Mouse (Mus musculus) lung, postnatal 0 days (tissue): ENCODE measurements around the gene Fmnl3. TPM values are rescaled to one million over a fixed set of nuclear protein-coding genes. Genes with fewer than 3 reads are reported as not detected.

Experiments used
- ATAC-seq: fragments of 200-750 bp; cut with Nextera tagmentation; 2 replicates; pipeline ENCODE4 v1.8.0; 2017; ENCODE audit warnings: moderate library complexity
- DNase-seq: peaks from one replicate; pipeline ENCODE4 v3.0.0-alpha.2; 2016; ENCODE audit warnings: low spot score
- H3K27ac ChIP-seq: fragments of 300-500 bp; sonication (generic); 2 replicates; pipeline ENCODE4 v1.5.1; 2014; ENCODE audit warnings: antibody characterized with exemption, mild to moderate bottlenecking, low read length, mixed read lengths
- H3K27me3 ChIP-seq: fragments of 300-500 bp; sonication (generic); replicated peaks from 2 replicates; pipeline ENCODE4 v1.6.1; 2014; ENCODE audit warnings: low read length, mixed read lengths; ENCODE audit not compliant: insufficient read depth
- H3K36me3 ChIP-seq: fragments of 300-500 bp; sonication (generic); 2 replicates; pipeline ENCODE4 v1.6.1; 2014; ENCODE audit warnings: low read length, mixed read lengths; ENCODE audit not compliant: insufficient read depth
- H3K4me1 ChIP-seq: fragments of 300-500 bp; sonication (generic); 2 replicates; pipeline ENCODE4 v1.6.1; 2014; ENCODE audit warnings: antibody characterized with exemption, low read depth, low read length, mixed read lengths; ENCODE audit not compliant: insufficient read depth
- H3K4me2 ChIP-seq: fragments of 300-500 bp; sonication (generic); replicated peaks from 2 replicates; pipeline ENCODE4 v1.6.1; 2014; ENCODE audit warnings: low read depth, mild to moderate bottlenecking, low read length, moderate library complexity, mixed read lengths
- H3K4me3 ChIP-seq: fragments of 300-500 bp; sonication (generic); 2 replicates; pipeline ENCODE4 v1.5.1; 2014; ENCODE audit warnings: low read depth, low read length
- H3K9ac ChIP-seq: fragments of 300-500 bp; sonication (generic); replicated peaks from 2 replicates; pipeline ENCODE4 v1.6.1; 2014; ENCODE audit warnings: low read depth, mild to moderate bottlenecking
- H3K9me3 ChIP-seq: fragments of 300-500 bp; sonication (generic); 2 replicates; pipeline ENCODE4 v1.6.1; 2016; ENCODE audit warnings: low read length, mixed read lengths
- CTCF ChIP-seq: IDR thresholded peaks from 2 replicates; pipeline ENCODE4 v1.5.1; 2016; ENCODE audit warnings: antibody characterized with exemption, mild to moderate bottlenecking
- EP300 ChIP-seq: IDR thresholded peaks from 2 replicates; pipeline ENCODE4 v1.6.1; 2016; ENCODE audit warnings: antibody characterized with exemption, mild to moderate bottlenecking, control low read depth
- WGBS: fragments of 180-500 bp; shearing (Covaris S2); extraction: QIAGEN DNeasy Blood & Tissue Kit; methylation state at CpG from one replicate; pipeline ENCODE4 v1.1.7; 2014; 5-methylcytosine and 5-hydroxymethylcytosine counted together
- polyA plus RNA-seq: library from polyadenylated mRNA; unstranded; fragments of >200 nt; fragmentation: Nextera tagmentation; extraction: Ambion mirVana; gene quantifications from 2 replicates; pipeline ENCODE4 v1.2.1, GENCODE M21; 2015

The Fmnl3 gene
- polyA plus RNA-seq, 1 experiment from 2014 or later = 25.8 TPM

DNA sequence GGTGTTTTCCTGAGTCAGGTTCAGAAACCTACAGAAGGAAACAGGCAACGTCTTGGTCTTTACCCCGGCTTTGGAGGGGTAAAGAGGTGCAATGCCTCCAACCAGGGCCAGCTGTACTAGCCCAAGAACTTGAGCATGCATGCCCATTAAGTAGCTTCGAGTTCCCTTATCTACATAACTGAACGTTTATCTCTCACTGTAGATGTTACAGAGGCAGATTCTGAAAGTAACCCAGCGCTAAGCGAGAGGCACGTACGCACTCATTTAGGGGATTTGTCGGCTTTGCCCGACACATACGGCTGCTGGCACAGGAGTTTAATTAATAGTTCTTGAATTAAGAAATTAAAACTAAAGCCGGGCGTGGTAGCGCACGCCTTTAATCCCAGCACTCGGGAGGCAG is 76.0 kb downstream of the Fmnl3 start:
- WGBS = 10% methylated on average over 16 of the region's 16 CpGs

DNA sequence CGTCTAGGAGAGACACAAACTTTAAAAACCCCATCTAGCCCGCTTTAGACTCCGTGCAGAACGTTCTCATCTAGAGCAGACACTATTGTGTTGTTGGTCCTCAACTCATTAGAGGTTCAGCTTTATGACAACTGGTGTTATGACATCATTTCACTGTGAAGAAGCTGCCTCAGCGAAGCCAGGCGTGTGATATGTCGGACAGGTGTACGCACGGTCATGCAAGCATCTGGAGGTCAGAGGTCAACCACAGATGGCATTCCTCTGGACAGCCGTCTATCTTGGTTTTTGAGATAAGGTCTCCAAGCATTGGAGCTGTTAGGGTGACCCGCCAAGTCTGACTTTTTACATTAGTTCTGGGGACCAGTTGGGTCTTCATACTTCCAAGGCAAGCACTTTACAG is 79.7 kb downstream of the Fmnl3 start:
- Histone ChIP-seq H3K4me1 (no peaks in the 10 kb centered on the region), H3K4me2 (no peak overlapping the region), H3K4me3 (no peak overlapping the region), H3K27ac (no peak overlapping the region), H3K27me3 (no peaks in the 10 kb centered on the region), H3K9ac (no peak overlapping the region), H3K9me3 (no peaks in the 10 kb centered on the region), H3K36me3 (no peaks in the 10 kb centered on the region)
- TF ChIP-seq CTCF (no peak), EP300 (no peak)
- WGBS = 78% methylated on average over 11 of the region's 11 CpGs
- no peak for DNase-seq
- no peak for ATAC-seq

More for the DNA sequence above, 76.0 kb downstream of the Fmnl3 start:
- TF ChIP-seq CTCF (no peak), EP300 (no peak)
- ATAC-seq (no peak), DNase-seq (no peak)
- Histone ChIP-seq H3K4me2 (peak overlapping the region; percentile 66), H3K27me3 (no peaks in the 10 kb centered on the region), H3K9ac (peak overlapping the region; percentile 41), H3K9me3 (no peaks in the 10 kb centered on the region), H3K36me3 (no peaks in the 10 kb centered on the region), H3K27ac (peak overlapping the region; percentile 84), H3K4me1 (no peaks in the 10 kb centered on the region), H3K4me3 (peak overlapping the region; percentile 60)

DNA sequence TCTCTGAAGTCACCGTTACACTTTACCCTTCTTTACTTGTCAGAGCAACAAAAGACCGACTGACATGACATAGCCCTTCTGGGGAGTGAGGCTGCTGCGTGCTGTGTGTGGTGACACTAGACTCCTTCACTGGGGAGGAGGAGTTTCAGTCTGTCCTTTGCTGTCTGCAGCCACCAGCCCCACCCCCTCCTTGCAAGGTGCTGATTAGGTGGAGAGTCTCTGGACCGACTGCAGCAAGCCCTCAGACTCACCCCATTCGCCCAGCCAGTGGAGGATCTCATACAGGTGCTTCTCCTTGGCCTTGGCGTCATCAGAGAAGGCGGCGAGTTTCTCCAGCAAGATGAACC is 85.1 kb downstream of the Fmnl3 start:
- no peak overlapping the region for H3K9ac ChIP-seq
- peak; percentile 47; the same call in 1 of the 2 replicates for ATAC-seq

DNA sequence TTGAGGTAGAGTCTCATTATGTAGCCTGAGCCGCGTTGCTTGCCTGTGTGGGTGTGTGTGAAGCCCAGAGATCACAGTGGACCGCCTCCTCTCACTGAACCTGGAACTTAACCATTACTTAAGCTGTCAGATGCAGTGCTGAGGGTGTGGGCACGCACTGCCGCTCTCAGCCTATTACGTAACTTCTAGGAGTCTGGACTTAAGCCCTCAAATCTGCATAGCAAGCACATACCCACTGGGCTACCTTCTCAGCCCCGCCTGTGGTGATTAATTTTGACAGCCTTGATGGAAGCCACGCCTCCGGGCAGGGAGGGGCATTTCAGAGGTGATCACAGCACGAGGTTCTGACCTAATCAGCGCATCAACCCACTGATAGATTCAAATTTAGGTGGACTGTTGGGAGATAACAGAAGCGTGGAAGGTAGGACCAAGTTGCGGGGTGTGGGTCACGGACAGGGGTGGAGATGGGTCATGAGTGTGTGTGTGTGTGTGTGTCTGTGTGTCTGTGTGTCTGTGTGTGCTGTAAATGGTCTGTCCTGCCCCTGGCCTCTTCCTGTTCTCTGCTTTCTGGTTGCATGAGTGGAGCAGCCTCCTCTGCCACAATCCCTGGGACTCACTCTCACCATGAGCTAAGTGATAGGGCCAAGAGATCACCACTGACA is 85.6 kb downstream of the Fmnl3 start:
- H3K9me3 ChIP-seq = no peaks in the 10 kb centered on the region
- no peak overlapping the region for H3K27ac ChIP-seq
- peak; percentile 87 for DNase-seq
- H3K4me2 ChIP-seq = no peak overlapping the region
- WGBS = 24% methylated on average over 14 of the region's 14 CpGs
- H3K4me3 ChIP-seq = no peak overlapping the region
- peak; percentile 89 for ATAC-seq
- H3K27me3 ChIP-seq = no peaks in the 10 kb centered on the region
- no peak overlapping the region for H3K9ac ChIP-seq
- no peaks in the 10 kb centered on the region for H3K36me3 ChIP-seq
- TF ChIP-seq CTCF (no peak), EP300 (no peak)
- no peaks in the 10 kb centered on the region for H3K4me1 ChIP-seq

More for the DNA sequence above, 85.1 kb downstream of the Fmnl3 start:
- no peak overlapping the region for H3K27ac ChIP-seq
- no peaks in the 10 kb centered on the region for H3K27me3 ChIP-seq
- H3K4me2 ChIP-seq = no peak overlapping the region
- DNase-seq = no peak
- WGBS = 47% methylated on average over 8 of the region's 8 CpGs
- H3K4me1 ChIP-seq = no peaks in the 10 kb centered on the region
- H3K36me3 ChIP-seq = no peaks in the 10 kb centered on the region
- H3K9me3 ChIP-seq = no peaks in the 10 kb centered on the region
- TF ChIP-seq EP300 (no peak), CTCF (no peak)
- no peak overlapping the region for H3K4me3 ChIP-seq

DNA sequence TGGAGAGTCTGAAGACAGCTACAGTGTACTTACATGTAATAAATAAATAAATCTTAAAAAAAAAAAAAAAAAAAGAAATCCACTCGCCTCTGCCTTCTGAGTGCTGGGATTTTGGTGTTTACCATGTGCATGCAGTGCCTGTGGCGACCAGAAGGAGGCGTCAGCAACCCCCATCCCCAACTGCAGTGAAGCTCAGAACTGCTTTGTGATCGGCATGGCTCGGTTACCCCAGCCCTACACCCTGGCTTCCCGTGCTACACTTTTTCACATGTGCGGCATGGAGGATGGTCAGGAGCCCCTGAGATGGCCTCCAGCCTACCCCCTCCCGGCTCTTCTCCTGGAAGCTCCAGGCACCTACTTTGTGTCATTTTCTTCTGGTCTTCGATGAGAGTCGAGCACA is 86.8 kb downstream of the Fmnl3 start:
- H3K9me3 ChIP-seq = no peaks in the 10 kb centered on the region
- WGBS = 66% methylated on average over 10 of the region's 10 CpGs

DNA sequence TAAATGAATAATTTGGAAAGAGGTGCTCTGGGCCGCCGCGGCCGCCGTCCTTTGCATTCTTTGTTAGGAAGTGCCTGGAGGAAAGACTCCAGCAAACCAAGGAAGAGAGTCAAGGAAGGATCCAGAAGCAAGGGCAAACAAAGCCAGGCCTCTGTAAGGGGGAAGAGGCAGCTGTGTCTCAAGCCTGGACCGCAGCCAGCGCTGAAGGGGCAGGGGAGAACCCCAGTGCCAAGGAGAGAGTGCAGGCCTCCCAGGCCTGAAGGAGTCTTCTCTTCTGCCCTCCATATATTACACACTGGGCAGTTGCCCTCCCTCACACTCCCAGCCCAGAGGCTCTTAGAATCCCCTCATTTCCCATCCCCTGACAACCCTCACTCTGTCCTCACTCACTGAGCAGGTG is 92.0 kb downstream of the Fmnl3 start:
- H3K4me3 ChIP-seq = no peak overlapping the region
- WGBS = 52% methylated on average over 7 of the region's 7 CpGs
- TF ChIP-seq CTCF = no peak
- no peak for TF ChIP-seq EP300

More for the DNA sequence above, 86.8 kb downstream of the Fmnl3 start:
- Histone ChIP-seq H3K36me3 (no peaks in the 10 kb centered on the region), H3K27me3 (no peaks in the 10 kb centered on the region), H3K4me1 (no peaks in the 10 kb centered on the region), H3K4me3 (no peak overlapping the region), H3K27ac (no peak overlapping the region), H3K9ac (no peak overlapping the region), H3K4me2 (no peak overlapping the region)
- ATAC-seq (no peak), DNase-seq (no peak)
- TF ChIP-seq CTCF (peak; percentile 63), EP300 (no peak)

More for the DNA sequence above, 92.0 kb downstream of the Fmnl3 start:
- DNase-seq (no peak), ATAC-seq (no peak)
- H3K36me3 ChIP-seq = no peaks in the 10 kb centered on the region
- no peaks in the 10 kb centered on the region for H3K27me3 ChIP-seq
- no peaks in the 10 kb centered on the region for H3K9me3 ChIP-seq
- H3K9ac ChIP-seq = no peak overlapping the region
- H3K4me1 ChIP-seq = no peaks in the 10 kb centered on the region
- H3K27ac ChIP-seq = no peak overlapping the region
- H3K4me2 ChIP-seq = no peak overlapping the region
